In genomic region chr2:91183711-91184405, GRCm38 (mm10) we compare ENCODE assay signal across 8 mouse cellular contexts. TPM values are rescaled to one million over a fixed set of nuclear protein-coding genes. Genes with fewer than 3 reads are reported as not detected.
DNase-seq lines count a peak whose midpoint lies in the region; ATAC-seq lines count a peak whose summit lies in the region.

Gene Madd (minus strand): TSS chr2:91183837.

- DNase-seq in 3134 (ENCODE audit: extremely low read depth, insufficient read length, low spot score) (peak; percentile 56), NIH3T3 (ENCODE audit: low read depth) (peak; percentile 23), MN1 (ENCODE audit: low spot score) (no peak)
- no peak for DNase-seq in layer of hippocampus, postnatal 36 days
- peak; percentile 90 for DNase-seq in lung, postnatal 36 days
- DNase-seq in spleen, postnatal 14 days (ENCODE audit: low spot score in 2 of 2): peak; percentile 42 to 48

- WGBS in hindbrain, embryonic 12.5 days: 72% methylated on average over 15 of the region's 15 CpGs

- peaks cover 31% of the 10 kb centered on the region for H3K4me1 ChIP-seq in hindbrain, embryonic 12.5 days

- peak within 1 kb of the TSS; percentile 84 for H3K4me2 ChIP-seq in hindbrain, embryonic 12.5 days (replicated peaks)

- H3K27ac ChIP-seq in hindbrain, embryonic 12.5 days: peak within 1 kb of the TSS; percentile 90

- H3K27me3 ChIP-seq in hindbrain, embryonic 12.5 days: no peaks in the 10 kb centered on the region

- no peaks in the 10 kb centered on the region for H3K9me3 ChIP-seq in hindbrain, embryonic 12.5 days (replicated peaks)

- ATAC-seq in erythroblast, adult 5-6 weeks (replicated peaks; ENCODE audit: low FRiP score, poor library complexity, severe bottlenecking): peak; percentile 40
- no peak for ATAC-seq in hindbrain, embryonic 12.5 days (ENCODE audit: low FRiP score)

- peak within 1 kb of the TSS; percentile 76 for H3K4me3 ChIP-seq in hindbrain, embryonic 12.5 days

- H3K9ac ChIP-seq in hindbrain, embryonic 12.5 days: peak within 1 kb of the TSS; percentile 79

- no peaks in the 10 kb centered on the region for H3K36me3 ChIP-seq in hindbrain, embryonic 12.5 days

RNA-seq across cellular contexts. Expression of gene Madd, which starts in this region (rescaled TPM):
- total RNA-seq in erythroblast, adult 5-6 weeks (2015; ENCODE audit: low replicate concordance): 4.6 and 31.5 TPM in 2 replicates
- 16.3 and 16.4 TPM in 2 replicates for total RNA-seq in erythroblast, adult 5-6 weeks (2017; ENCODE audit: low replicate concordance)
- 39.9 and 45.2 TPM in 2 replicates for polyA plus RNA-seq in hindbrain, embryonic 12.5 days (2016; fragmentation: Nextera tagmentation; extraction: Ambion mirVana)
- total RNA-seq in layer of hippocampus, postnatal 36 days (2021): 100 to 1,000 TPM; 246 to 247 TPM

Comparison
In these comparisons a context has a peak if more than half of its experiments do, and no peak if none do; other contexts are left out.
1. RNA of gene Madd (total RNA-seq): 246 to 247 TPM in layer of hippocampus, postnatal 36 days; 4.6 to 31.5 TPM in erythroblast, adult 5-6 weeks; every median in the first group is over 4 times any median in the second.
2. DNase-seq: peak in 3134 (single experiment), NIH3T3 (single experiment), lung, postnatal 36 days (single experiment) and spleen, postnatal 14 days (2 of 2); none in layer of hippocampus, postnatal 36 days (0 of 2) and MN1 (single experiment).